Mouse (Mus musculus): ENCODE measurements around the gene Rnf220.

Gene Rnf220

DNA sequence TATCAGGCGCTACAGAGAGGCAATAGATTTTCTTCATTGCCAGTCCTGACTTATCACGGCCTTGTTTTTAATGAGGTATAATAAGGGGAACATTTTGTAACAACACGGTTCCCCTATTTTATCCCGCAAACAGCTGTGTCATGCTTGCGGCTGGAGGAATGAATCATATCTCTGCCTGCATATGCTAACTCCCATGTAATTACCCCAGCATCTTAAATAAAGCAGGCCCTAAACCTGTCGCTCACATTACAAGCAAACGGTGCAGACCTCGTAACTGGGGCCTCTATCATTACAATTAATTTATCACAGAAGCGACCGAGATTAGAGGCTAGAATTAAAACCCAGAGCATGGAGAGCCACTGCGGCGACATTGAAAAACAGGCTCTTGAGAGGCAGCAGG is 69.3 kb downstream of the Rnf220 start:
- TF ChIP-seq GATA4 (IDR thresholded peaks at IDR 0.05; ENCODE audit: insufficient replicate concordance, low read length), result no peak

DNA sequence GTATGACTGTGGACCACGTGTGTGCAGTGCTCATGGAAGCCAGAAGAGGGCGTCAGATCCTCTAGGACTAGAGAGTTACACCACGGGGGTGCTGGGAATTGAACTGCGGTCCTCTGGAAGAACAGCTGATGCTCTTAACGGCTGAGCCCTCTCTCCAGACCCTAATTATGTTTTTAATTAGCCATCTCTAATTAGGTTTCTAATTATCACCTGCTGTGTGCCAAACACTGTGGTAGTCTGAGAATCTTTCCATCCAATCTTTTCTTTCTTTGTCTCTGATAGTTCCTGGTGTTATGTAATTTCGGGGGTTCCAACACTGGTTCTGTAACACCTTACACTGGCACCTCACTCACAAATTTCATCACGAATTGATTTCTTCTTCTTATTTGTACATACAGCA is 75.8 kb downstream of the Rnf220 start:
- no peak for TF ChIP-seq GATA4 (IDR thresholded peaks at IDR 0.05; ENCODE audit: insufficient replicate concordance, low read length)

DNA sequence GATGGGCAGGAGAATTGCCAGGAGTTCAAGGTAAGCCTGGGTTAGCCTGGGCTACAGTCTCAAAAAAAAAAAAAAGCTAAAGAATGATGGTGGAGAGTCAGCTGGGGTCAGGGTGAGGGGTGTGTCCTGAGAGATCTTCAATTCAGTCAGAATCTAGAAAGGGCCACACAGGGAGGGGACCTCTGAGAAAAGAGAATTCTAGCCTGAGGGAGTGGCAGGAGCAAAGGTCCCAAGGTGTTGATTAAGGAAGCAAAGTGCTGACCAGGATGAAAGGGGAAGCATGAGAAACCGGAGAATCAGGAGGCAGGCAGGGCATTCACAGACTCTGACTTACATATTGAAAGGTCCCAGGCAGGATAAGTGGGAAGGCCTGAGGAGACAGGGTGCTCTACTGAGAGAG is 80.0 kb downstream of the Rnf220 start:
- no peak for TF ChIP-seq GATA4 (IDR thresholded peaks at IDR 0.05; ENCODE audit: insufficient replicate concordance, low read length)

DNA sequence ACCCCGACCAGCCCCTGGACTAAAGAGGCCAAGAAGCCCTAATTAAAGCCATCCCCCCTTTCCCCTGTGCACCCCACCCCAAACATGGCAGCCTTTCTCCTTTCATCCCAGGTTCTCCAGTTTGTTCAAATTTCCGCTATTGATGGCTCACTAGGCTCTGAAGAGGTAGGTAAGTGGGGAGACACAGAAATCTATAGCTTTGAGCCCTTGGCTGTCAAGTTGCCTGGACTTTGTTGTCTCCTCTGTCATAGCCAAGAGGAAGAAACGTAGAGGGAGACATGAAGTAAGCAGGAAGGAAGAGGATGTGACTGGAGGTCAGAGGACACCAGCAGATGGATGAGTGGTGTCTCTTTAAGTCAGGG is 86.8 kb downstream of the Rnf220 start:
- TF ChIP-seq GATA4 (IDR thresholded peaks at IDR 0.05; ENCODE audit: insufficient replicate concordance, low read length), result no peak

DNA sequence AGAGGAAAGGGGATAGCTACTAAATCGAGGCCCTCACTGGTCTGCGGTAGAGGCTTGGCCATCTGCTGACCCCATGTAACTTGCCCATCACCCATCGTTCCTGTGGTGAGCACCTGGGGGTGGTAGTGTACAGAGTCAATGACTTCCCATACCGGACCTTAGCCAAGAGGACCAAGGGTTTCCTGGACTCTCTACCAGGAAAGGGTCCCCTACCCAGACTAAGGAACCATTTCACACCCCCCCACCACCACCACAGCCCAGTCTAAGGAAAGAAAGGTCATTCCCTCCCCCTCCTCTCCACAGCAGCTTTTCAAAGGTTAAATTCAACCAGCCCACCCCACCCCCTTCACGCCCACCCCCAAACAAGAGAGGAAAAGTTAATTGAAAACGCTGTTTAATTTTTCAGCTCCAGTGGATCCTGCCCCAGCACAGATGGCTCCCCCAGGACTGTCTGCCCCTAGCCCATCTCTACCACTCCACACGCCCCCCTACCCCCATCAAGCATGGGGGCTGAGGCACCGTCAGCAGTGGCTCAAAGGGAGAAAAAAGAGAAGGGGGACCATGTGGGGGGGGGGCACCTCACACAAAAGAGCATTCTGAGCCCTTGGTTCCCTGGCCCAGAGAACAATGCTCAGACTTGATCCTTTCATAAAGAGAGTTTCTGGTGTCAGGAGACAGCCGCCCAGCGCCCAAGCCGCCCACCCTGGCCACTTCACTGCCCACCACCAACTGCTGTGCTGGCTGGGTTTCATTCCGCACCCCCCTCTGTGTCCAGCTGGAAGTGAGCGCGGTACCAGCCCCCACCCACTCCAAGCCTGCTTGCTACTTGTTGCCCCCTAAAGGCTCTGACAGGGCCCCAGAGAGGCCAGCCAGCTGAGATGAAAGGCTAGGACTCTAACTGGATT is 87.5 kb downstream of the Rnf220 start:
- TF ChIP-seq GATA4 (IDR thresholded peaks at IDR 0.05; ENCODE audit: insufficient replicate concordance, low read length), result no peak

DNA sequence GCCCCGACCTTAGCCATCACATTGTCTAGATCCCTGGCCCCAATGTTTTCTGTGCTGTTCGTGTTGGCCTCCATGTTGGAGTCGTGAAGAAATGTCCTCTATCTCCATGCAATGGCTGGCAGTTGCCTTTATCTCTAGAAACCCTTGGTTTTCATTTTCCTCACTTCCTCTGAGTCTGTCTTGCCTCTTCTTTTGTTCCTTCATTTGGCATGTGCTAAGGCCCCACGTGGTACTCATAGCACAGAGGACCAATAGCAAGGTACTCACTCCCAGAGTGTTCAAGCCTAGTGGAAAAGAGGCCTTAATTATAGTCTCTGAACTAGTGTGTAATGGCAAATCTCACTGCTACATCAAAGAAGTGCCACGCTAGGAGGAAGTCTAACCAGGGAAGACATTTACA is 88.9 kb downstream of the Rnf220 start:
- no peak for TF ChIP-seq GATA4 (IDR thresholded peaks at IDR 0.05; ENCODE audit: insufficient replicate concordance, low read length)

DNA sequence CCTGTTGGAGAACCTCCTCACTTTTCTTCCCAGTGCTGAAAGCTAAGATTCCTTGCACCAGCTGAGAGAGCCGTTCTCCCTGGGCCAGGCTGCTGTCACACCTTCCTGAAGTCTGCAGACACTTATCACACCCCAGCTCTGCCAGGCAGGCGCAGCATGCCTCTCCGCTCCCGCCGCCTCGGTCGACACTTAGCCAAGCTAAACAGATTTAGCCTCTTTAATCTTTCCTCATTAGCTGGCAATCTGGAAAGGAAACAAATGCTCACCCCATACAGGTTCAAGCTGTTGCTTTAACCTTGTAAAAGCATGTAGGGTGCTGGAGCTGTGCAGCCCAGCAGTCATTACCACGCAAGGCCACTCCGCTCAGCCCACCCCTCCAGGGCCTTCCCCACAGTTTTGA is 90.9 kb downstream of the Rnf220 start:
- no peak for TF ChIP-seq GATA4 (IDR thresholded peaks at IDR 0.05; ENCODE audit: insufficient replicate concordance, low read length)

DNA sequence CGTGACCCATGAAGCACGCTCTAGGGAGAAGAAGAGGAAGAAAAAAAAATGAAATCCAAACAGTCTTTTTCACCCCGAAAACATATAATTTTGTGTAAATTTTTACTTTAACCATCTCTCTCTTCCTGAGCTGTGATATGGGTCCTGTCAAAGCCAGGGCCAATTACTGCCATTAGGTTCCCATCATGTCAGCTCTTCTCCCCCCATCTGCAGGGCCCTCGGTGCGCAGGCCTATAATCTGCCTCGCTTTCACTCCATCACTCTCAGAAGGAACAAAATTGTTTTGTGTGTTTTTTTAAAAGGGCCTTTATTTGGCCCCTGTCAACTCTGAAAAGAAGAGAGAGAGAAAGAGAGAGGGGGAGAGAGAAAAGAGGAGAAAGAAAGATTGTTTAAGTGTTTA is 91.6 kb downstream of the Rnf220 start:
- no peak for TF ChIP-seq GATA4 (IDR thresholded peaks at IDR 0.05; ENCODE audit: insufficient replicate concordance, low read length)

DNA sequence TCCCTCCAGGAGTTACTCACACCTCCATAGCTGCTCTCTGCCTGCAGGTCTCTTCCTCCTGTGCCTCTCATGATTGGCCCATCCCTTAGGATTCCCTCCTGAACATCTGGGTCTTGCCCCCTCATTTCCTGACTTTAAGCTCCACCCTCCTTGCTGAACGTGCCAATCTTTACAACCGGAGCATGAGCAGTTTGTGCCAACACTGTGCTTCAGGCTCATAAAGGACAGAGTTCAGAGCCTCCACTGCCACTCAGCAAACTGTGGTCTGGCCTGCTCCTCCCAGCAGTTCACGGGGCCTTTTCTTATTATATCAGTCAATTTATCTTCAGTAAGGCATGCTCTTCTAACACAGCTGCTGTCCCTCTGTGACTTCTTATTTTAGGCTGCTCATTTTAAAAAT is 93.4 kb downstream of the Rnf220 start:
- TF ChIP-seq GATA4 (IDR thresholded peaks at IDR 0.05; ENCODE audit: insufficient replicate concordance, low read length), result no peak

DNA sequence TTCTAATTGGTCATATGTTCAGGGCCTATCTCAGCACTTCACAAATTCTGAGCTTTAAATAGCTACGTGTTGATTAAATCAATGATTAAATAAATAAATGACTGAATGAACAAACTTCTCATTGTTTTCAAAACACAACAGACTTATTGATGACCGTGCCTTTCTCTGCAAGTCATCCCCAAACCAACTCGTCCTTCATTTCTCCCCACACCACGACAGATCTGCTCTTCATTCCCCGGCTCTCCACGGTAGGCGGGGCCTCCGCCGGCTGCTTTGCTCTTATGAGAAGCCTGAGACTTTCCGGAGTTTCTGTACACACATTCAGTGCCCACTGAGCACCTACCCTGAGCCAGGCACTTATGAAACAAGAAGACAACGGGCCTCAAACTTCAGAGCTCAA is 99.7 kb downstream of the Rnf220 start:
- no peak for TF ChIP-seq GATA4 (IDR thresholded peaks at IDR 0.05; ENCODE audit: insufficient replicate concordance, low read length)

DNA sequence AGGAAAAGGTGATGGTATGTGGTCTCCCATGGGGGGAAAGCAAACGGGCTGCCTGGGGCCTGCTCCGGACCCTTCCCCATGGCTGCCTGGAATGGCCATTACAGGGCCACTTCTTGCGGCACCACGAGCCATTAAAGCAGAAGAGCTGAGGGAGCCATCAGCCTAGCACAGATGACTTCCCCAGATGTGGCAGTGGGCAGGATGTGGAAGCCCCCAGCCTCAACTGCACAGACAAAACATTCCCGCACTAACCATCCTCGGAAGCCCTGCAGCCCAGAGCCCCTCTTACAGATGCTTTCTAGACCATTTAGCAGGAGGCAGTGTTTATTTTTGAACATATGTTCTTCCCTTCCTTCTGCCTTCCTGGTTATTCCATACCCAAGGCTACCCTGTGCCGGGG is 103.8 kb downstream of the Rnf220 start:
- TF ChIP-seq GATA4 (IDR thresholded peaks at IDR 0.05; ENCODE audit: insufficient replicate concordance, low read length), result no peak

DNA sequence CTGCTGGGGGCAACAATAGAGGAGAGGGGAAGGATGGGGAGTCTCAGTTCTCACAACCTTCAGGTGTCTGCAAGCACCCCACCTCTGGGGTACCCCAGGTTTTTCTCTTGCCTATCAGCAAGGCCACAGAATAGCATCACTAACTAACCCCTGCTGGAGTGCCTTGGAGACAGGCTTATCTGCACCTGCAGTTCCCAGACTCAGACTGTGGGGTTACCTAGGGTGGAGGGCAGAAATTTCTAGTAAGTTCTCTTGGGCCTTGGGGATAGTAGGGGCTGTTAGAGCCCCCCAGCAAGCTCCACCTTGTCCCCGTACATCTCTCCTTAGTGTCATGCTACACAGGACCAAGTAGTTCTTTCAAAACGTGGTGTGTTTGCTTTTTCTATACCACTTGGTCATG is 104.5 kb downstream of the Rnf220 start:
- TF ChIP-seq GATA4 (IDR thresholded peaks at IDR 0.05; ENCODE audit: insufficient replicate concordance, low read length), result no peak

DNA sequence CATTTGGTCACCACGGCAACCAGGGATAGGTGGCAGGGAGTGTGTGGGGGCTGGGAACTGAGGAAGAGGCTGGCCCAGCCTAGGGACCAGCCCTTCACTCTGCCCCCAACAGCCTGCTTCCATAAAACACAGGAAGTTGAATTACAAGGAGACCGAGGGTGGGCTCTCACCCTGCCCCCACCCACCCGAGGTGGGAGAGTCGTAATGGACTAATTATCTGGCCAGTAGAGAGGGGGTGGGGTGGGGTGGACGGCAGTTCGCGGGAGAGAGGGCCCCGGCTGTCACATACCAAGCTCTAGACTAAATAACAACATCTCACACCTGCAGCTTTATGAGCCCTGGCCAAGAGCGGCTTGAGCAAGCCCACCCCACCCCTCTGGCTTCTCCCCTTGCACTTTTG is 104.9 kb downstream of the Rnf220 start:
- TF ChIP-seq GATA4 (IDR thresholded peaks at IDR 0.05; ENCODE audit: insufficient replicate concordance, low read length), result no peak

DNA sequence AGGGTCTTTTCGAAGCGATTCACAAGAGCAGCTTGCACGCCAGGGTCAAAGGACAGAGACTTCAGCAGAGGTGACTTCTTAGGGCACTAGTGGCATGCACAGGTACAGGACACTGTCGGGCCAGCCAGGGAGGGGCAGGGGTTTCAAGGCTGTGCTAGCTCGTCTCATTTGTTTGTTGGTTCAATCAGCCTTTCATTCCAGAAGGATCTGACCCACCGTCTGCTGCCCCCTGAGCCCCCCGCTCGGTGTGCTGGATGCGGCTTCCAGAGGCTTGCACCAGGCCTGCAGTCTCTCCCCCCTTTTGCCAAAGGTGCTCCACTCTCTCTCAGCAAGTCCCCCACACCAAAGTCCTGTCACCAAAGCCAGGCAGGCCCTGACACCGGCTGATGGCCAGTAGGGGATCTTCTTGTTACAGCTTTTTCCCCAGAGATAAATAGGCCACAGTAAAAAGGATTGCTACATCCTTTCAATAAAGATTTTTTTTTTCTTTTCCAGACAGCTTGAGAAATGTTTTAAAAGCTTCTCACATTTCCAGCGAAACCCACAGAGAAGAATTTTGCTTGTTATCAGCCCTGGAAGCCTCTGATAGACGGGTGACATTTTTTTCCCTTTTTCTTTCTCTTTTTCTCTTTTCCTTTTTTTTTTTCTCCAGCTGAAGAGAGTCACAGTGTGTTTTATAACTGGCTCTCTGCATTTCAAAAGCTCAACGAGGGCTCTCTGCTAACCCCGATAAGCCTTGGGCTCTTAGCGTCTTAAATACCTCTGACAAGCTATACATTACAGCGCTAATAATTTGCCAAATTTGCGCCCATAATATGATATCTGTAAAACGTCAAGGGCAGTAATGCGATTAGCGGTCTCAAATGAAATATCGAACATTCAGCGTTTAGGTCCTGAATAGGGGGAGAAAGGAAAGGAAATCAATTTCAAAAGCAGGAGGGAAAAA is 105.7 kb downstream of the Rnf220 start:
- no peak for TF ChIP-seq GATA4 (IDR thresholded peaks at IDR 0.05; ENCODE audit: insufficient replicate concordance, low read length)

DNA sequence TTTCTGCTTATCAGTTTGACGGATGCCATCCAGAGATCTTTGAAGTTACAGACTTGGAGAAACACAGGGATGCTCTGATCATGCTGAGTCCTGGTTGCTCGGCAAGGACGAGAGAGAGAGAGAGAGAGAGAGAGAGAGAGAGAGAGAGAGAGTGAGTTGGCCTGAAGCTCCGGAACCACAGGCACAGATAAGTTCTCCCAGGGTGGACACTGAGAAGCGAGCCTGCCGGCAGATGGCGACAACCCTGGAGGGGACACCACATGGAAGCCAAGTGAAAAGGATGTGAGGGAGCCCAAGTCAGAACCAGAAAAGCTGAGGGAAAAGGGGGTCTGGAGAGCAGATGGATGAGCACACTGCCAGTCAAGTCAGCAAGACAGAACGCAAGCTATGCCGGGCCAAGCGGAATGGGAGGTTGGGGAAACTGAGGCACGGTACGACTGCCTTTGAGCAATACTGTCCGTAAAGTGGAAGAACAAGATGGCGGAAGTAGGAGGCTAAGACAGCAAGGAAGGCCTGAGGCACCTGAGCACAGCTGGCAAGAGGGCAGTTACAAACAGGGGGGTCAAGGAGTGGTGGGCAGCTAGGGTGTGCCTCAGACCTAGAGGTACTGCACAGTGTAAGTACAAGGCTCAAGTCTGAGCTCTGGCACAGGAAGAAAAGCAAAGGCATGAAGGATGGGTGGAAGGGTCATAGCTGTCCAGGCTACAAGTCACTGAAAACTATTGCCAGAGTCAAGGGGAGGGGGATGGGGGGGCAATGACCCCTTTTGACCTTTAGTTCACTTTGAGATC is 107.4 kb downstream of the Rnf220 start:
- TF ChIP-seq GATA4 (IDR thresholded peaks at IDR 0.05; ENCODE audit: insufficient replicate concordance, low read length), result no peak

All from liver, adult (tissue).